Comparison of ENCODE assay signal across 16 mouse cellular contexts in genomic region chr9:123309073-123309472, GRCm38 (mm10). TPM values are rescaled to one million over a fixed set of nuclear protein-coding genes. Genes with fewer than 3 reads are reported as not detected.
DNase-seq lines count a peak whose midpoint lies in the region; ATAC-seq and TF ChIP-seq lines count a peak whose summit lies in the region.
"Had no signal": no experiment of that assay in that cellular context is flagged by ENCODE, and none has a peak within 500 bp of the region (broad histone marks: within the 10 kb centered on the region; RNA-seq: fewer than 3 reads in every experiment).

No protein-coding gene starts in this region.

- H3K27ac ChIP-seq in bone marrow macrophage, adult 2 months (ENCODE audit: insufficient read depth, low read depth, low read length): peak overlapping the region; percentile 33
- no peak overlapping the region for H3K27ac ChIP-seq in heart, embryonic 12.5 days (ENCODE audit: poor library complexity, severe bottlenecking)
- H3K27ac ChIP-seq: forebrain, embryonic 13.5 days; limb, embryonic 15.5 days; midbrain, embryonic 12.5 days; neural tube, embryonic 13.5 days had no signal

- peak; percentile 8 to 40 for DNase-seq in layer of hippocampus, adult 18-20 months (ENCODE audit: low spot score in 2 of 2)
- no peak for DNase-seq in layer of hippocampus, adult 8-10 months (ENCODE audit: low spot score in 2 of 2)
- DNase-seq in 3T3-L1 (ENCODE audit: low read depth, low spot score) (peak; percentile 90), MN1 (ENCODE audit: low spot score) (peak; percentile 63)
- no peak for DNase-seq in spleen, postnatal 10 days (ENCODE audit: low spot score in 2 of 2)
- no peak for DNase-seq in thymus, adult 18-20 months
- DNase-seq: cerebellum, adult 11-12 months; gastrocnemius, postnatal 36 days; retina, postnatal 1 day had no signal

- H3K4me3 ChIP-seq in bone marrow macrophage, adult 2 months (ENCODE audit: insufficient read depth, low read length): no peak overlapping the region
- no peak overlapping the region for H3K4me3 ChIP-seq in heart, embryonic 12.5 days
- H3K4me3 ChIP-seq: forebrain, embryonic 13.5 days; limb, embryonic 15.5 days; midbrain, embryonic 12.5 days; neural tube, embryonic 13.5 days had no signal

- TF ChIP-seq CTCF in bone marrow macrophage, adult 2 months (IDR thresholded peaks at IDR 0.05; ENCODE audit: low read depth, low read length): no peak

- WGBS in heart, embryonic 12.5 days: 43% methylated on average over 5 of the region's 5 CpGs

- no peak for ATAC-seq in heart, embryonic 12.5 days (ENCODE audit: insufficient number of reproducible peaks, low FRiP score)
- ATAC-seq: forebrain, embryonic 13.5 days; intestine, embryonic 16.5 days had no signal

- TF ChIP-seq POLR2A in bone marrow macrophage, adult 2 months (IDR thresholded peaks at IDR 0.05; ENCODE audit: borderline replicate concordance, low read depth, low read length): no peak

- H3K4me2 ChIP-seq in heart, embryonic 12.5 days: no peak overlapping the region
- H3K4me2 ChIP-seq: forebrain, embryonic 13.5 days; limb, embryonic 15.5 days; midbrain, embryonic 12.5 days; neural tube, embryonic 13.5 days had no signal

- no peak overlapping the region for H3K9ac ChIP-seq in heart, embryonic 12.5 days
- H3K9ac ChIP-seq: forebrain, embryonic 13.5 days; limb, embryonic 15.5 days; midbrain, embryonic 12.5 days; neural tube, embryonic 13.5 days had no signal

- H3K4me1 ChIP-seq in bone marrow macrophage, adult 2 months (ENCODE audit: control insufficient read depth, insufficient read depth, low read length): peaks cover 16% of the 10 kb centered on the region
- no peaks in the 10 kb centered on the region; the same call in 1 of the 2 replicates for H3K4me1 ChIP-seq in heart, embryonic 12.5 days (replicated peaks)
- H3K4me1 ChIP-seq: forebrain, embryonic 13.5 days; limb, embryonic 15.5 days; midbrain, embryonic 12.5 days; neural tube, embryonic 13.5 days had no signal

- H3K36me3 ChIP-seq in heart, embryonic 12.5 days: no peaks in the 10 kb centered on the region
- H3K36me3 ChIP-seq: limb, embryonic 15.5 days; midbrain, embryonic 12.5 days; neural tube, embryonic 13.5 days had no signal

- no peaks in the 10 kb centered on the region for H3K27me3 ChIP-seq in heart, embryonic 12.5 days (replicated peaks)
- H3K27me3 ChIP-seq: forebrain, embryonic 13.5 days; limb, embryonic 15.5 days; midbrain, embryonic 12.5 days; neural tube, embryonic 13.5 days had no signal

- no peaks in the 10 kb centered on the region for H3K9me3 ChIP-seq in heart, embryonic 12.5 days (replicated peaks)
- H3K9me3 ChIP-seq: forebrain, embryonic 13.5 days; limb, embryonic 15.5 days; midbrain, embryonic 12.5 days; neural tube, embryonic 13.5 days had no signal

RNA-seq across cellular contexts. Expression of gene Tmem158, which starts 48.5 kb away (rescaled TPM):
- total RNA-seq in layer of hippocampus, adult 18-20 months (2021): 10 to 100 TPM; 38.2 to 40.8 TPM
- total RNA-seq in layer of hippocampus, adult 8-10 months (2022): 10 to 100 TPM; 27.9 to 32.5 (median 31.2) TPM
- polyA plus RNA-seq in bone marrow macrophage, adult 2 months (2012; ENCODE audit: insufficient read depth, insufficient read length, missing spikeins): 0.75 and 1.4 TPM in 2 replicates
- polyA plus RNA-seq in heart, embryonic 12.5 days (2016; fragmentation: Nextera tagmentation; extraction: Ambion mirVana): 5.1 and 8.1 TPM in 2 replicates

RNA-seq across cellular contexts. Expression of gene Lars2, which starts 57.7 kb away (rescaled TPM):
- total RNA-seq in layer of hippocampus, adult 18-20 months (2021): 10 to 100 TPM; 59.7 to 67.7 TPM
- 1,000 to 10,000 TPM in 1 of 4 experiments, 100 to 1,000 TPM in 1, 10 to 100 TPM in 2; 42.2 to 1,241 (median 109) TPM for total RNA-seq in layer of hippocampus, adult 8-10 months (2022)
- 3,425 and 3,732 TPM in 2 replicates for polyA plus RNA-seq in bone marrow macrophage, adult 2 months (2012; ENCODE audit: insufficient read depth, insufficient read length, missing spikeins)
- polyA plus RNA-seq in heart, embryonic 12.5 days (2016; fragmentation: Nextera tagmentation; extraction: Ambion mirVana): 936 and 1,002 TPM in 2 replicates

Comparison
In these comparisons a context has a peak if more than half of its experiments do, and no peak if none do; other contexts are left out.
1. DNase-seq: peak in layer of hippocampus, adult 18-20 months (2 of 2), 3T3-L1 (single experiment) and MN1 (single experiment); none in layer of hippocampus, adult 8-10 months (0 of 2), spleen, postnatal 10 days (0 of 2) and thymus, adult 18-20 months (0 of 2).